29 mouse cellular contexts compared by ENCODE assay signal in the genomic region with DNA sequence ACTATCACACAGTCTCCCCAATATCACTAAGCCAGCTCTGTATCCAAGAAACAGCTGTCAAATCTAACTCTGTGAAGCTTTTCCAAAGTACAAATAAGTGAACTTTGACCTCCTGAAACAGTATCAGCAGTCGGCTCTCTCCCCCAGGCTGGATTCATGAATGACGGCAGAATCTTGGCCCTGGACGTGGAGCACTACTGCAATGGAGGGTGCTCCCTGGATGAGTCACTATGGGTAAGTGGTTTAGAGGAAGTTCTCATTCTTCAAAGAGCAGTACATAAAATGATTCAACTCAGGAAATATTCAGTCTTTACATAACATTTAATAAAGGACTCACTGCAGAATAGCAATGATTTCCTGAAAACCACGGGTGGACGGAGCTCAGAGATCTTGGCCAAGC. TPM values are rescaled to one million over a fixed set of nuclear protein-coding genes. Genes with fewer than 3 reads are reported as not detected.
"Had no signal": no experiment of that assay in that cellular context is flagged by ENCODE, and none has a peak within 500 bp of the region (broad histone marks: within the 10 kb centered on the region; RNA-seq: fewer than 3 reads in every experiment).

No protein-coding gene starts in this region.

- H3K27ac ChIP-seq: gastrocnemius, adult 2 months; heart, adult 2 months; heart, embryonic 10.5 days; hindbrain, embryonic 10.5 days; hindbrain, embryonic 12.5 days; hindbrain, embryonic 14.5 days; intestine, embryonic 15.5 days; kidney, postnatal 0 days; limb, embryonic 13.5 days; limb, embryonic 15.5 days had no signal

- DNase-seq: gastrocnemius, adult 2 months; gastrocnemius, postnatal 10 days; gastrocnemius, postnatal 25 days; heart, adult 2 months; heart, postnatal 10 days; heart, postnatal 4 days; kidney, adult 18-20 months; kidney, adult 8-10 months; kidney, postnatal 14 days; kidney, postnatal 36 days; layer of hippocampus, adult 9-11 months; layer of hippocampus, postnatal 36 days; left cerebral cortex, postnatal 4 days had no signal

- H3K9me3 ChIP-seq: heart, embryonic 10.5 days; heart, embryonic 12.5 days; hindbrain, embryonic 10.5 days; hindbrain, embryonic 12.5 days; intestine, embryonic 15.5 days; limb, embryonic 13.5 days; limb, embryonic 15.5 days had no signal

- H3K36me3 ChIP-seq: heart, embryonic 10.5 days; heart, embryonic 12.5 days; hindbrain, embryonic 10.5 days; hindbrain, embryonic 12.5 days; intestine, embryonic 15.5 days; limb, embryonic 13.5 days; limb, embryonic 15.5 days had no signal

- ATAC-seq: hindbrain, embryonic 16.5 days; inflammation-experienced regulatory T-cells, adult 6 months; intestine, embryonic 15.5 days; intestine, postnatal 0 days had no signal

- H3K27me3 ChIP-seq: heart, embryonic 12.5 days; hindbrain, embryonic 12.5 days; intestine, embryonic 15.5 days; limb, embryonic 13.5 days; limb, embryonic 15.5 days had no signal

- H3K4me3 ChIP-seq: gastrocnemius, adult 2 months; heart, adult 2 months; heart, embryonic 10.5 days; heart, embryonic 12.5 days; hindbrain, embryonic 10.5 days; hindbrain, embryonic 12.5 days; intestine, embryonic 15.5 days; limb, embryonic 13.5 days; limb, embryonic 15.5 days had no signal

- H3K9ac ChIP-seq: heart, embryonic 12.5 days; hindbrain, embryonic 12.5 days; hindbrain, embryonic 14.5 days; intestine, embryonic 15.5 days; limb, embryonic 13.5 days; limb, embryonic 15.5 days had no signal

- H3K4me1 ChIP-seq: heart, embryonic 12.5 days; hindbrain, embryonic 10.5 days; hindbrain, embryonic 12.5 days; intestine, embryonic 15.5 days; limb, embryonic 13.5 days; limb, embryonic 15.5 days had no signal

- H3K4me2 ChIP-seq: heart, embryonic 12.5 days; hindbrain, embryonic 12.5 days; hindbrain, embryonic 14.5 days; intestine, embryonic 15.5 days; limb, embryonic 13.5 days; limb, embryonic 15.5 days; liver, embryonic 11.5 days had no signal

RNA-seq across cellular contexts. Expression of a gene that starts 31.6 kb away (rescaled TPM):
- polyA plus RNA-seq: heart, embryonic 10.5 days; heart, embryonic 12.5 days; hindbrain, embryonic 12.5 days; inflammation-experienced regulatory T-cells, adult 6 months; large intestine, adult 2 months; liver, embryonic 11.5 days had no signal

RNA-seq across cellular contexts. Expression of a gene that starts 51.6 kb away (rescaled TPM):
- total RNA-seq: granulocyte monocyte progenitor cell, adult 5-6 weeks had no signal
- polyA plus RNA-seq: inflammation-experienced regulatory T-cells, adult 6 months; limb, embryonic 11.5 days had no signal
